Mouse (Mus musculus) E14TG2a.4 (cell line): ENCODE measurements around the gene Zfp319.
A peak's percentile ranks its signal among the peaks of the same experiment; 100 is the strongest.

Experiments used
- H3K27me3 ChIP-seq: 2 replicates; pipeline ENCODE4 v1.6.1; 2014; ENCODE audit warnings: low read length, control low read depth; ENCODE audit not compliant: insufficient read depth
- H3K36me3 ChIP-seq: 2 replicates; pipeline ENCODE4 v1.6.1; 2014; ENCODE audit warnings: low read length, control low read depth; ENCODE audit not compliant: insufficient read depth
- H3K4me1 ChIP-seq: replicated peaks from 2 replicates; pipeline ENCODE4 v1.6.1; 2014; ENCODE audit warnings: low read depth, low read length, control low read depth
- H3K4me3 ChIP-seq: replicated peaks from 2 replicates; pipeline ENCODE4 v1.5.1; 2014; ENCODE audit warnings: mild to moderate bottlenecking, low read length
- H3K9me3 ChIP-seq: 2 replicates; pipeline ENCODE4 v1.6.1; 2014; ENCODE audit warnings: low read length, control low read depth
- CTCF ChIP-seq: conservative IDR thresholded peaks from 2 replicates; pipeline ENCODE4 v1.5.1; 2014; ENCODE audit warnings: low read length
- NANOG ChIP-seq: IDR thresholded peaks from 2 replicates; pipeline ENCODE4 v1.6.1; 2014; ENCODE audit warnings: borderline replicate concordance, low read length, mixed read lengths
- POU5F1 ChIP-seq: IDR thresholded peaks from 2 replicates; pipeline ENCODE4 v1.6.1; 2014; ENCODE audit warnings: low read length, borderline replicate concordance

Gene Zfp319

DNA sequence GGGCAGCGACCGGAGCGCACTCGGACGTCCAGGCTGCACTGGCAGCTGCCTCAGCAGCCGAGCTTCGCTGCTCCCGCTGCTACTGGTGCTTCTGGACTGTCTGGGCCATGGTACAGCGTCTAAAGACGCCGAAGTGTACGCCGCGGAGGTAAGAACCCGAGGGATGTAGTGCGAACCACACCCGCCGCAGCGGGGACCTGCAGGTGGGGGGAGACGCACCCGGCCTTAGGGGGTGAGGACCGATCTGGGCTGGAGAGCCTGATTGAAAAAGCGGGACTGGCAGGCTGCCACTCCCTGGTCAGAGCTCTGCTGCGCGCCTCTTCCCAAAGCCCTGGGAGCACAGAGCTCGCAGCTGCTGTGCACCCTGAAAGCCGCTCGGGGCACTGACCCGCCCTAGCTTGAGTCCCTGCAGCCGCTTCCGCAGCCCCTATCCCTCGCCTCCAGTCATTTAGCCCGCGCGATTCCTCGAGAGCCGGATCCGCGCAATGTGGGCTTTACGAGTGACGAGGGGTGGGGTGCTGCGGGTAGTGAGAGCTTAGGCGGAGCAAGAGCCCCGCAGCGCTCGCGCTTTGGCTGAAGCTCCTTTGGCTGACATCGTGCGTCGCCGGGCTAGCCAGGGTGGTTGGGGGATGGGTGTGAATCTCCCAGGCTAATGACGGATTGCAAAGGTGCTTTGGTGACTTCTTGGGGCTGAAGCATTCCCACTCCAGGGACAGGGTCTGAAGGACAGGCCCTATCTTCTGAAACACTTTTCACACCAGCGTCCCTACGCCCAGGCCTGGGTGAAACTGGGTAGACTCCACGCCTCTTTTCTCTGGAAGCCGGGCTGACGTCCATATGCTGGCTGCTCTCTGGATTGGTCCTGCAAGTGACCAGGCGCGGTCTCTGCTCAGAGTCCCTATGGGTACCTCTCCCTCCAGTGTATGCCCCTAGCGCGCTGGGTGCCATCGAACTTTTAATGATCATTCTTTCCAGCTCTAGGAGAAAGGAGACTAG is 21.4 kb upstream of the Zfp319 start:
- Histone ChIP-seq H3K4me1 (peaks cover 53% of the 10 kb centered on the region), H3K4me3 (peak overlapping the region; percentile 93), H3K27me3 (peaks cover 77% of the 10 kb centered on the region), H3K36me3 (no peaks in the 10 kb centered on the region), H3K9me3 (no peaks in the 10 kb centered on the region)
- TF ChIP-seq POU5F1: no peak
- TF ChIP-seq CTCF: no peak

DNA sequence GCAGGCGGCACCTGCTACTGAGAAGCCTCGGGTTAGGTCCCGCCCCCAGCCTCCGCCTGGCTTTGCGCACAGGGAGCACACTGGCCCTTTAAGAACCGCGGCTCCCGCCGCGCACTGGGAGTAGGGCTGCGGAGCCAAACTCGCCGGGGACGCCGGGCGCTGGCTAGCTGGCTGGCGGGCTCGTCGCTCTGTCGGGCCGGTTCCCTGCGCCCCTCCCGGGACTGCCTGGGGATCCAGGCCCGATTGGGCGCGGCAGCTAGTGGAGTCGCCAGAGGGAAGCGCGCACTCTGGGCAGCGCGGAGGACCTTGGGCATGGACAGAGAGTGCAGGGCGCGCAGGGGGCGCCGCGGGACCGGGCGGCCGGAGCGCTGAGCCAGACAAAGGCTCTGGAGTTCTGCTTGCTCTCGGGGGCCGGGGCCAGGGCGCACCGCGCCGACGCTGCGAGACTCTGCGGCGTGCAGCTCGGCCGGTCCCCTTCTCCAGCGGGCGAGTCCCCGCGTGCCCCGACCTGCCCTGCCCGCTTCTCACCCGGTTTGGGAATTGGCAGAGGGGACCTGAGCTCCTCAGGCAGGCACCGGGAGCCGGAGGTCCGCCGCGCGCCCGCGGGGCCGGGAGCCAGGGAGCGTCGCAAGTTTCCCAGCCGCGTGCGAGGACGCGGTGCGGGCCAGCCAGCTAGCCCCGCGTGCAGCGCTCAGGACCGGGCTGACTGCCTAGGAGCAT is 20.6 kb upstream of the Zfp319 start, which contains the start of gene Mmp15:
Gene Mmp15, plus strand, starts transcription at position 118 of the 720 bp plus-strand sequence.
- H3K27me3 ChIP-seq: peaks cover 77% of the 10 kb centered on the region
- H3K9me3 ChIP-seq: no peaks in the 10 kb centered on the region
- peaks cover 45% of the 10 kb centered on the region for H3K4me1 ChIP-seq
- no peaks in the 10 kb centered on the region for H3K36me3 ChIP-seq
- no peak for TF ChIP-seq CTCF
- TF ChIP-seq NANOG: no peak
- no peak for TF ChIP-seq POU5F1
- peak within 1 kb of the TSS; percentile 93 for H3K4me3 ChIP-seq

DNA sequence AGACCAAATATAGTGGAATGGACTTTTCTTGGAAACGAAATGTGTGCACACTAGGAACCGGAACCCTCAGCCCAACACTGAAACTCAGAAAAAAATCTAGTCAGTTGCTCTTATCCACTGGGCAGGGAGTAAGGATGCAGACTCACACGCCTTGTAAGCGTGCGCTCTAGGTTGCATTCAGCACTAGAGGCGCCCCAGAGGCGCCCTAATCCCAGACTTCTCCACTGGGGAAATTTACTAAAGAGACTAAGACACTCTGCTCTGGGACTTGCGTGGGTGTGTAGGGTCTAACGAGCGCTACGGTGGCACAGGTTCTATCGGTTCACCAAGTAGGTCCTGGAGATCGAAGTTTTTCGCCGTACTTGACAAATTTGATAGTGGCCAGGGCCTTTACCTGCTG is 19.7 kb upstream of the Zfp319 start:
- Histone ChIP-seq H3K4me3 (peak overlapping the region; percentile 93), H3K36me3 (0 out of 2 replicates have a peak, but pooled peaks cover under 1% of the 10 kb centered on the region), H3K27me3 (peaks cover 72% of the 10 kb centered on the region), H3K4me1 (peaks cover 40% of the 10 kb centered on the region), H3K9me3 (no peaks in the 10 kb centered on the region)
- TF ChIP-seq POU5F1: no peak
- 0 out of 2 replicates have a peak, but pooled peaks have one; percentile 5 for TF ChIP-seq CTCF

- peaks cover 47% of the 10 kb centered on the region for H3K27me3 ChIP-seq
- no peak for TF ChIP-seq POU5F1
- peaks cover 21% of the 10 kb centered on the region for H3K36me3 ChIP-seq
- no peaks in the 10 kb centered on the region for H3K9me3 ChIP-seq
- no peak overlapping the region for H3K4me3 ChIP-seq
- H3K4me1 ChIP-seq: peaks cover 39% of the 10 kb centered on the region
Measured at GRCm38 (mm10) chr8:95348811-95349630, 17.3 kb upstream of the Zfp319 start.

DNA sequence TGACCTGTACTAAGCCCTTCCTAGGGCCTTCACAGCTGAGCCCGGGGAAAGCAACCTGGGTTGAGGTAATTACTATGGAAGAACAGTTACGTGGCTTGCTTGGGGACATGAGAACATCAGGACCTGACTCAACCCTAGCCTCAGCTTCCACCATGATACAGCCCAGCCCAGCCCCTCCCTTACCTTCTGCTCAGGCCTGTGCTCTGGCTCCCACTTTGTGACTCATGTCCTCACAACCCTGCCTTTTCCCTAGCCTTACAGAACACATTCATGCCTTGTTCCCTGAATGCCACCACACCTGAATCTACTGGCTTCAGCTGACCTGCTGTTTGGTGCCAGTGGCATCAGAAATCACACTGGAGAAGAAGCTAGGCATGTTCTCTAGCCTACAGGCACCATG is 16.6 kb upstream of the Zfp319 start:
- H3K36me3 ChIP-seq: peaks cover 27% of the 10 kb centered on the region

GRCm38 (mm10) chr8:95346643-95347545 is 15.1 kb upstream of the Zfp319 start:
- no peaks in the 10 kb centered on the region for H3K9me3 ChIP-seq
- TF ChIP-seq NANOG (no peak), POU5F1 (no peak), CTCF (peak; percentile 61)
- H3K36me3 ChIP-seq: peaks cover 32% of the 10 kb centered on the region
- H3K27me3 ChIP-seq: peaks cover 26% of the 10 kb centered on the region
- H3K4me1 ChIP-seq: peaks cover 25% of the 10 kb centered on the region
- no peak overlapping the region for H3K4me3 ChIP-seq

More for the DNA sequence above, 16.6 kb upstream of the Zfp319 start:
- peaks cover 33% of the 10 kb centered on the region for H3K4me1 ChIP-seq
- TF ChIP-seq NANOG: no peak
- TF ChIP-seq CTCF: no peak
- no peak for TF ChIP-seq POU5F1
- no peaks in the 10 kb centered on the region for H3K9me3 ChIP-seq
- H3K27me3 ChIP-seq: peaks cover 41% of the 10 kb centered on the region
- no peak overlapping the region for H3K4me3 ChIP-seq

GRCm38 (mm10) chr8:95344668-95345067 is 12.9 kb upstream of the Zfp319 start:
- no peaks in the 10 kb centered on the region for H3K9me3 ChIP-seq
- TF ChIP-seq POU5F1 (no peak), NANOG (no peak), CTCF (peak; percentile 41)
- H3K4me1 ChIP-seq: peaks cover 15% of the 10 kb centered on the region
- no peak overlapping the region for H3K4me3 ChIP-seq
- H3K36me3 ChIP-seq: peaks cover 52% of the 10 kb centered on the region
- peaks cover 8% of the 10 kb centered on the region for H3K27me3 ChIP-seq
